Mouse (Mus musculus) heart, postnatal 0 days (tissue): ENCODE measurements around the gene Cyp2c23.

Experiments
- CTCF ChIP-seq: IDR thresholded peaks from 2 replicates; pipeline ENCODE4 v1.5.1; 2016; ENCODE audit warnings: antibody characterized with exemption, control low read depth, low read depth
- EP300 ChIP-seq: IDR thresholded peaks from 2 replicates; pipeline ENCODE4 v1.6.1; 2016; ENCODE audit warnings: antibody characterized with exemption, low read depth

GRCm38 (mm10) chr19:44032046-44032744, 3.2 kb upstream of the Cyp2c23 start:
- TF ChIP-seq CTCF: no peak
- TF ChIP-seq EP300: no peak
